Mouse (Mus musculus) embryonic fibroblast, embryonic 13.5 days (primary cell): ENCODE measurements around the gene Map4k1.

Source experiments
- CTCF ChIP-seq: IDR thresholded peaks from 2 replicates; pipeline ENCODE4 v1.5.1; 2011; ENCODE audit warnings: mild to moderate bottlenecking, control low read depth, low read length, moderate library complexity, borderline replicate concordance; ENCODE audit not compliant: insufficient read depth
- POLR2A ChIP-seq: IDR thresholded peaks from 2 replicates; pipeline ENCODE4 v1.6.1; 2011; ENCODE audit warnings: low read depth, mild to moderate bottlenecking, control low read depth, low read length, moderate library complexity

DNA sequence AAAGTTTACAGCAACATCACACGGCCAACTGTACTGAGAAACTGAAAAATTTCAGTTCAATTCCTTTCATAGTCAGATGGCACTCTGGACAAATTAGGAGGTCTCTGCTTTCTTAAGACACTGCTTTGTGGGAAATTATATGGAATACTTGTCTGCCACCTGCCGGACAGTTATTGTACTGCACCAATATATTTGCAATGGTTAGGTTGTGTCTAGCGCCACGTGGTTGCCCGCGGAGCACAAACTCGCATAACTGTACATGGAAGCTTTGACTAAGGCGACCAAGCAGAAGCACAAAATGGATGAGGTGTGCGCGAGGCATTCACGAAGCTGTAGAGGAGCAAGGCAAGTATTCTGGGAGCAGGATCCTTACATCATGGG is 57.7 kb downstream of the Map4k1 start:
- TF ChIP-seq CTCF (0 out of 2 replicates have a peak, but pooled peaks have one; percentile 14), POLR2A (no peak)
